Mouse (Mus musculus): ENCODE results near the gene Atg5.
"Not testable (repeated sequence)": the region's sequence is repeated elsewhere in the genome, so short reads cannot be mapped to it uniquely, and the experiment has no call there.

Gene Atg5

GRCm38 (mm10) chr10:44268145-44268860 is at the start of gene Atg5:
Atg5 (plus strand) TSS chr10:44268358.
- DNase-seq (ENCODE audit: extremely low spot score), result peak; percentile 98

- not testable (repeated sequence) for DNase-seq (ENCODE audit: extremely low spot score)
Observed at GRCm38 (mm10) chr10:44219073-44219472, 49.1 kb upstream of the Atg5 start.

- DNase-seq (ENCODE audit: extremely low spot score), result no peak
Observed at GRCm38 (mm10) chr10:44224345-44224744, 43.8 kb upstream of the Atg5 start.

GRCm38 (mm10) chr10:44233351-44233750 is 34.8 kb upstream of the Atg5 start:
- peak; percentile 10 for DNase-seq (ENCODE audit: extremely low spot score)

- DNase-seq (ENCODE audit: extremely low spot score), result not testable (repeated sequence)
Observed at GRCm38 (mm10) chr10:44235298-44235697, 32.9 kb upstream of the Atg5 start.

GRCm38 (mm10) chr10:44256624-44257023 is 11.5 kb upstream of the Atg5 start:
- DNase-seq (ENCODE audit: extremely low spot score), result no peak

- no peak for DNase-seq (ENCODE audit: extremely low spot score)
Observed at GRCm38 (mm10) chr10:44265835-44266234, 2.3 kb upstream of the Atg5 start.

GRCm38 (mm10) chr10:44266561-44266960 is 1.6 kb upstream of the Atg5 start:
- no peak for DNase-seq (ENCODE audit: extremely low spot score)

- no peak for DNase-seq (ENCODE audit: extremely low spot score)
Observed at GRCm38 (mm10) chr10:44267426-44268142, 574 bp upstream of the Atg5 start.

- DNase-seq (ENCODE audit: extremely low spot score), result no peak
Observed at GRCm38 (mm10) chr10:44269211-44269610, 1.1 kb downstream of the Atg5 start.

GRCm38 (mm10) chr10:44282323-44282722 is 14.2 kb downstream of the Atg5 start:
- DNase-seq (ENCODE audit: extremely low spot score), result no peak

- no peak for DNase-seq (ENCODE audit: extremely low spot score)
Observed at GRCm38 (mm10) chr10:44285106-44285505, 16.9 kb downstream of the Atg5 start.

GRCm38 (mm10) chr10:44285935-44286334 is 17.8 kb downstream of the Atg5 start:
- no peak for DNase-seq (ENCODE audit: extremely low spot score)

- no peak for DNase-seq (ENCODE audit: extremely low spot score)
Observed at GRCm38 (mm10) chr10:44290876-44291275, 22.7 kb downstream of the Atg5 start.

- peak; percentile 15 for DNase-seq (ENCODE audit: extremely low spot score)
Observed at GRCm38 (mm10) chr10:44292205-44292604, 24.0 kb downstream of the Atg5 start.

GRCm38 (mm10) chr10:44299165-44299564 is 31.0 kb downstream of the Atg5 start:
- no peak for DNase-seq (ENCODE audit: extremely low spot score)

GRCm38 (mm10) chr10:44300078-44300477 is 31.9 kb downstream of the Atg5 start:
- DNase-seq (ENCODE audit: extremely low spot score), result no peak

GRCm38 (mm10) chr10:44303648-44304329 is 35.6 kb downstream of the Atg5 start:
- no peak for DNase-seq (ENCODE audit: extremely low spot score)

- DNase-seq (ENCODE audit: extremely low spot score), result no peak
Observed at GRCm38 (mm10) chr10:44304330-44304717, 36.2 kb downstream of the Atg5 start.

- DNase-seq (ENCODE audit: extremely low spot score), result no peak
Observed at GRCm38 (mm10) chr10:44304845-44305244, 36.7 kb downstream of the Atg5 start.

- no peak for DNase-seq (ENCODE audit: extremely low spot score)
Observed at GRCm38 (mm10) chr10:44306308-44306707, 38.1 kb downstream of the Atg5 start.

- DNase-seq (ENCODE audit: extremely low spot score), result no peak
Observed at GRCm38 (mm10) chr10:44308280-44308679, 40.1 kb downstream of the Atg5 start.

GRCm38 (mm10) chr10:44309250-44309649 is 41.1 kb downstream of the Atg5 start:
- no peak for DNase-seq (ENCODE audit: extremely low spot score)

Measured in embryo, embryonic 9.5 days (tissue).